Mouse (Mus musculus) forebrain, embryonic 14.5 days (tissue): ENCODE measurements around the gene Snx32. TPM values are rescaled to one million over a fixed set of nuclear protein-coding genes. Genes with fewer than 3 reads are reported as not detected.
A peak's percentile ranks its signal among the peaks of the same experiment; 100 is the strongest.

Source experiments
- ATAC-seq: fragments of 200-750 bp; cut with Nextera tagmentation; 2 replicates; pipeline ENCODE4 v1.8.0; 2017; ENCODE audit warnings: mild to moderate bottlenecking, moderate library complexity
- DNase-seq: peaks from one replicate; pipeline ENCODE4 v3.0.0-alpha.2; 2015; ENCODE audit warnings: low spot score
- H3K27ac ChIP-seq: fragments of 300-500 bp; sonication (generic); 2 replicates; pipeline ENCODE4 v1.5.1; 2014; ENCODE audit warnings: low read depth, mild to moderate bottlenecking, control low read depth, low read length, moderate library complexity
- H3K27me3 ChIP-seq: fragments of 300-500 bp; sonication (generic); replicated peaks from 2 replicates; pipeline ENCODE4 v1.6.1; 2014; ENCODE audit warnings: low read length, control low read depth, mixed read lengths; ENCODE audit not compliant: control insufficient read depth, insufficient read depth
- H3K36me3 ChIP-seq: fragments of 300-500 bp; sonication (generic); 2 replicates; pipeline ENCODE4 v1.6.1; 2014; ENCODE audit warnings: low read length, control low read depth; ENCODE audit not compliant: control insufficient read depth, insufficient read depth
- H3K4me1 ChIP-seq: fragments of 300-500 bp; sonication (generic); 2 replicates; pipeline ENCODE4 v1.6.1; 2014; ENCODE audit warnings: antibody characterized with exemption, low read length, control low read depth; ENCODE audit not compliant: control insufficient read depth, insufficient read depth
- H3K4me2 ChIP-seq: fragments of 300-500 bp; sonication (generic); 2 replicates; pipeline ENCODE4 v1.6.1; 2014; ENCODE audit warnings: mild to moderate bottlenecking, control low read depth, low read length
- H3K4me3 ChIP-seq: fragments of 300-500 bp; sonication (generic); 2 replicates; pipeline ENCODE4 v1.5.1; 2014; ENCODE audit warnings: low read depth, low read length, control low read depth
- H3K9ac ChIP-seq: fragments of 300-500 bp; sonication (generic); 2 replicates; pipeline ENCODE4 v1.6.1; 2014; ENCODE audit warnings: mild to moderate bottlenecking, low read length, control low read depth, moderate library complexity
- H3K9me3 ChIP-seq: fragments of 300-500 bp; sonication (generic); replicated peaks from 2 replicates; pipeline ENCODE4 v1.6.1; 2016; ENCODE audit warnings: low read length, control low read depth, mixed read lengths; ENCODE audit not compliant: control insufficient read depth
- WGBS: fragments of 180-500 bp; shearing (Covaris S2); extraction: QIAGEN DNeasy Blood & Tissue Kit; methylation state at CpG from one replicate; pipeline ENCODE4 v1.1.7; 2014; 5-methylcytosine and 5-hydroxymethylcytosine counted together
- polyA plus RNA-seq: library from polyadenylated mRNA; unstranded; fragments of >200 nt; fragmentation: Nextera tagmentation; extraction: Ambion mirVana; gene quantifications from 2 replicates; pipeline ENCODE4 v1.2.1, GENCODE M21; 2014

The Snx32 gene
- polyA plus RNA-seq, 1 experiment from 2014 or later = 55.3 TPM

DNA sequence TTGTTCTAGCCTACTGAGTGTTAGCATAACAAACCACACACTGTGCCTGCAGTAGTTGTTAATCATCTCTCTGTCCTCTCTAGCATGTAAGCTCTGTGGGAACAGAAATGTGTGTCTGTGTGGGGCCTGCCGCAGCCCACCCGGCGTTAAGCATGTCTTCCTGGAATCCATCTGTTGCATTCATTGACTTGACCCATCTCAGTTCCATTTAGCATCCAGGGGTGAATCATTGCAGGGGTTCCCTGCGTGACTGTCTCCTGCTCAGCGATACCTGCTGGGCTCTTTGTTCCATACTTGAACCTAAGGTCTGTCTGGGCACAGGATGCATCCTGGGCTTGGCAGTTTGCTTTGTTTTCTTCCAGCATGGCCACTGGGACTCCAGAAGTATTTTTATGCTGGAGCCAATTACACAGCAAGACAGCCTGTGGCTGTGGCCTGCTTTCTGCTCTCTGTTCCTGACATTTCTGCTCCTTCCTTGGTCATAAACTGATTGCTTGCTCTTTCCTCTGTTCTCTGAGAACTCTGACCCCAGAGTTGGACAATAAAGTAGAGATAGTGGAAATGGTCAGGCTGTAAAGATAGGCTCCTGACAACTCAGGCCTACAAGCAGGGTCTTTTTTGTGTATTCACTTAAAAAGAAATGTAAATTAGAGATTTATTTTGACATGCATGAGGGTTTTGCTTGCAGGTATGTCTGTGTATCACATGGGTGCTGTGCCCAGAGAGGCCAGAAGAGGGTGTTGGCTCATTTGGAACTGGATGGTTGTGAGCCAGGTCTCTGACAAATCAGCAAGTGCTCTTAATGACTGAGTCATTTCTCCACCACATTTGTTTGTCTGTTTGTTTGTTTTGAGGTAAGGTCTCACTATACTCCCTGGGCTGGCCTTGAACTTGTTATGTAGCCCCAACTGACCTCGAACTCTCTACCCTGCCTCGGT, 5.8 kb upstream of the Snx32 start:
- DNase-seq = no peak
- Histone ChIP-seq H3K4me2 (no peak overlapping the region), H3K4me1 (peaks cover 2% of the 10 kb centered on the region; the same call in 1 of the 2 replicates), H3K27me3 (no peaks in the 10 kb centered on the region), H3K4me3 (no peak overlapping the region), H3K27ac (no peak overlapping the region), H3K36me3 (no peaks in the 10 kb centered on the region), H3K9ac (no peak overlapping the region), H3K9me3 (no peaks in the 10 kb centered on the region)
- ATAC-seq = no peak
- 81% methylated on average over 7 of the region's 7 CpGs for WGBS

DNA sequence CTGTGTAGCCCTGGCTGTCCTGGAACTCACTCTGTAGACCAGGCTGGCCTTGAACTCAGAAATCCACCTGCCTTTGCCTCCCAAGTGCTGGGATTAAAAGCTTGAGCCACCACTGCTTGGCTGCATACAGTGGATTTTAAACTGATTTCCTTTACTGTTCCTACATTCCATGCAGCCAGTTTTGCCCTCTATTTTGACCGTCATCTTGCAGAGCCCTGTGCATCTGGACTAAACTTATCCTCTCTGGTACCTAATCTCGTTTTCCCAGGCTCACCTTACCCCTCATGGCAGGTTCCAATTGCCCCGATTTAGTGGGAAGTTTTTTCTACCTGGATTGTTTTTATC, 2.6 kb upstream of the Snx32 start:
- 87% methylated on average over 3 of the region's 3 CpGs for WGBS
- Histone ChIP-seq H3K9ac (no peak overlapping the region), H3K4me1 (peaks cover 7% of the 10 kb centered on the region; the same call in 1 of the 2 replicates), H3K4me2 (no peak overlapping the region), H3K27me3 (no peaks in the 10 kb centered on the region), H3K36me3 (no peaks in the 10 kb centered on the region), H3K4me3 (no peak overlapping the region), H3K9me3 (no peaks in the 10 kb centered on the region), H3K27ac (no peak overlapping the region)
- ATAC-seq (no peak), DNase-seq (no peak)

DNA sequence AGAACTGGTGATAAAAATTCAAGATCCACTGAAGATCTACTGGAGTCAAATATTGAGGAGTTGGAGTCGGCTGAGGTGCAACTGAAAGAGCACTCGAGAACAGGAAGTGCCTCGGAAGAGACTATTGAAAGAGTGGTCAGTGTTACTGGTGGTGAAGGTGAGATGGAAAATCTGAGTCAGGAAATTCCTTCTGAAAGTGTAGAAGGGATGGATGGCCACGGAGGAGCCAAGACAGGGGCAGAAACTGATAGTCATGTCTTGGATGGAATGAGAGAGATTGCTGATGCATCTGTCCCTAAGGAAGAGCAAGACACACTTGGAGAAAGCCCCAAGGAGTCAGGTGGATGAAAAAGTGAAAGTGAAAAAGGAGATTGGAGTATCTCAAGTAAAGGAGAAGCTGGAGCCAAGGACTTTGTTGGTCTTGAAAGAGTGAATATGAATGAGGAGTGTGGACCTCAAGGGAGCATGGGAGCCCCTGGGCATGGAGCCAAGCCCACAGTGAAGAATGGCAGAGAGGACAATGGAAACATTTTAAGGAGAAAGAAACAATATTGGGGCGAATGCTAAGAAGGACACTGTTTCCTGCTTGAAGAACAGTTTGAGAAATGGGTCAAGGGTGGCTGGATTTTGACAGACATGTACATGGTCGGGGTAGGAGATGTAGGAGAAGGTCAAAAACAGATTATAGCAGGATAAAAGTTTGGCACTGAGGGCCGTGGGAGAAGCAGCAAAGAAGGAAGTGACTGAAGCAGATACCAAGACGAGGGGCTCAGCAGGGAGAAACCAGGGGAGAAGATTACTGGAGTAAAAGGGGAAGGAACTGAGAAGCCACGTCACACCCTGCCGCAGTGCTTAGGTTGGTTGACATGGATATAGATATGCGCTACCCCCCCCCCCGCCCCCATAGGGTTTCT, 2.0 kb upstream of the Snx32 start:
- ATAC-seq = no peak
- no peak for DNase-seq
- no peak overlapping the region for H3K4me2 ChIP-seq

DNA sequence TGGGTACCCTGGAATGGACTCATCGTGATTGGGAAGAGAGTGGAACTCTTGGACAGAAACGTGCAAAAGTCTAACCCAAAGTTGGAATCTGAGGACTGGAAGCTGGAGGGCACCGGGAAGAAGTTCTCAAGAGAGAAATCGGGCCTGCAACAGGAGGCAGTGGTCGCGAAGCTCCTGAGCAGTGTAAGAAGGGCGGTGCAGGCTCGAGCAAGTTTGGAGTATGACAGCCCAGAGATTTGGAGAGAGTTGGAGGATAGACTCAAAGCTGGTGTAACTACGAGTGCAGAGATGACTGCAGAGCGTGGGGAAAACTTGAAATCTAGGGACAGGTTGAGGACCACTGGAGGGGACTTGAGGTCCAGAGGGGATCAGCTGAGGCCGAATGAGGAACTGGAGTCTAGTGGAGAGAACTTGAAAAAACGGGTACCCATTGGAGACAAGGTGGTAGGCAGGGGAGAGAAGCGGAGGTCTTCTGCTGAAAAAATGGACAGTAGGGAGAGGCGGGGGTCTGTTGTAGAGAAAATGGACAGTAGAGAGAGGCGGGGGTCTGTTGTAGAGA, 815 bp upstream of the Snx32 start:
- H3K4me3 ChIP-seq = peak overlapping the region; percentile 42
- 54% methylated on average over 15 of the region's 15 CpGs for WGBS
- ATAC-seq (0 out of 2 replicates have a peak, but pooled peaks have one; percentile 0), DNase-seq (no peak)
- H3K4me1 ChIP-seq = peaks cover 7% of the 10 kb centered on the region; the same call in 1 of the 2 replicates
- H3K27me3 ChIP-seq = no peaks in the 10 kb centered on the region
- peak overlapping the region; percentile 53 for H3K4me2 ChIP-seq
- peak overlapping the region; percentile 49 for H3K9ac ChIP-seq
- no peaks in the 10 kb centered on the region for H3K9me3 ChIP-seq
- no peaks in the 10 kb centered on the region for H3K36me3 ChIP-seq
- H3K27ac ChIP-seq = no peak overlapping the region

More for the DNA sequence above, 2.0 kb upstream of the Snx32 start:
- H3K4me3 ChIP-seq = no peak overlapping the region
- H3K9ac ChIP-seq = no peak overlapping the region
- H3K27ac ChIP-seq = no peak overlapping the region
- 80% methylated on average over 12 of the region's 12 CpGs for WGBS
- no peaks in the 10 kb centered on the region for H3K9me3 ChIP-seq
- H3K27me3 ChIP-seq = no peaks in the 10 kb centered on the region
- H3K4me1 ChIP-seq = peaks cover 7% of the 10 kb centered on the region; the same call in 1 of the 2 replicates
- H3K36me3 ChIP-seq = no peaks in the 10 kb centered on the region

DNA sequence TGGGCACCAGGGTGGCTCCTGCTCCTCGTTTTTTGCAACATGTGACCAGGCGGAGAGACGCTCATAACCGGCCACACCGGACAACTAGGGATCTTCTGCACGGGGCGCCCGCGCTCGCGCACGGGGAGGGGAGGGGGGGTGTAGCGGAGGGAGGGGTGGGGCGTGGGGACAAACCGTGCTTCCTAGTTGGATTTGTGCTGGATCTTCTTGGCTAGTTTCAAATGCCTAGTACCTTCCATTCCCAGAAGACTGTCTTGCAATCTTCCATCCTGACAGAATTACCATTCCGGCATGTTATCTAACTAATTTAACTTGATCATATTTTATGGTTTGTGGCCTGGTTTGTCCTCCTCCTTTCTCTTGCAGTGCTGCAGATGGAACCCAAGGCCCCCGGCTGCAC, 6.7 kb downstream of the Snx32 start, which contains the start of gene 1700020D05Rik:
TSS of gene 1700020D05Rik (minus strand) at position 101 of the 400 bp plus-strand sequence.
- WGBS = 68% methylated on average over 17 of the region's 17 CpGs
- Histone ChIP-seq H3K9ac (no peak within 1 kb of the TSS), H3K27me3 (no peaks in the 10 kb centered on the region), H3K27ac (no peak within 1 kb of the TSS), H3K36me3 (no peaks in the 10 kb centered on the region; the same call in 1 of the 2 replicates), H3K4me1 (no peaks in the 10 kb centered on the region), H3K4me2 (no peak within 1 kb of the TSS), H3K9me3 (no peaks in the 10 kb centered on the region), H3K4me3 (no peak within 1 kb of the TSS)
- DNase-seq = no peak
- no peak for ATAC-seq

DNA sequence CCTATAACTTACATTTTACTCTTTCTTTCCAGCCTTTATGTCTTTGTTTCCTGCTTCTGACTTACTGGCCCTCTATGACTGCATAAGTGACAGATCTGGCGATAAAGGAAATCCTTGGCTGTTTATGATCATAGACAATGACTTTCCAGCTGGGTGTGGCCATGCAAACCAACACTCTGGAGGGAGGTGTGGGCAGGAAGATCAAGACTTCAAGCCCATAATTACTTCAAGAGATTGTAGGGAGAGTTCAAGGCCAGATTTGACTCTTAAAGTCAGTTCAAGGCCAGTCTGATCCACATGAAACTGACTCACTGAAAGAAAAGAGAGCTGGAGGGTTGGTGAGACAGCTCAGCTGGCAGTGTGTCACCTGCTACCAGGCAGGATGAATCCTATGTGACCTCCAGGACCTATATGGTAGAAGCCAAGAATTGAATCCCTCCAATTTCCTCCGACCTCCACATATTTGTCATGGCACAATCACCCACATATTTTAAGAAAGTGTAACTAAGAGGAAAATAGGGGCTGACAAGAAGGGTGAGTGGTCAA, 9.9 kb downstream of the Snx32 start:
- no peak for ATAC-seq
- 90% methylated on average over 2 of the region's 2 CpGs for WGBS

DNA sequence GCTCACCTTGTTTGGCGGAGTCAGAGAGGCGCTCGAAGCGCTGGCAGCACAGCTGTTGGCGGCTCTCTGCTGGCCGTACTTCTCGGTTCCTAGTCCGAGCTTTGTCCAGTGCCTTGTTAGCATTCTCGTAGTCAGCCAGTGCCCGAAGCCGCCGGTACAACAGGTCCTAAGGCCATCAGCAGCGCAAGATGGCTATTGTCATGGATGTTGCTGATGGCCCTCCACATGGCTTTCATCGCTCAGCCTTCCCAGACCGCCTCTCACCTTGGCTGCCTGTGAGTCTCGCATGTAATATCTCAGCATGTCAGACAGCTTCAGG, 14.3 kb downstream of the Snx32 start:
- H3K4me1 ChIP-seq = peaks cover 7% of the 10 kb centered on the region; the same call in 1 of the 2 replicates
- H3K4me3 ChIP-seq = no peak overlapping the region
- no peak overlapping the region for H3K9ac ChIP-seq
- H3K36me3 ChIP-seq = peaks cover 58% of the 10 kb centered on the region
- ATAC-seq (no peak), DNase-seq (no peak)
- H3K4me2 ChIP-seq = no peak overlapping the region
- no peaks in the 10 kb centered on the region for H3K27me3 ChIP-seq
- 87% methylated on average over 16 of the region's 16 CpGs for WGBS
- no peaks in the 10 kb centered on the region for H3K9me3 ChIP-seq
- no peak overlapping the region for H3K27ac ChIP-seq

More for the DNA sequence above, 9.9 kb downstream of the Snx32 start:
- Histone ChIP-seq H3K36me3 (peaks cover 25% of the 10 kb centered on the region), H3K4me1 (no peaks in the 10 kb centered on the region), H3K4me3 (no peak overlapping the region), H3K9me3 (no peaks in the 10 kb centered on the region), H3K27me3 (no peaks in the 10 kb centered on the region), H3K27ac (no peak overlapping the region), H3K9ac (no peak overlapping the region), H3K4me2 (no peak overlapping the region)
- no peak for DNase-seq

DNA sequence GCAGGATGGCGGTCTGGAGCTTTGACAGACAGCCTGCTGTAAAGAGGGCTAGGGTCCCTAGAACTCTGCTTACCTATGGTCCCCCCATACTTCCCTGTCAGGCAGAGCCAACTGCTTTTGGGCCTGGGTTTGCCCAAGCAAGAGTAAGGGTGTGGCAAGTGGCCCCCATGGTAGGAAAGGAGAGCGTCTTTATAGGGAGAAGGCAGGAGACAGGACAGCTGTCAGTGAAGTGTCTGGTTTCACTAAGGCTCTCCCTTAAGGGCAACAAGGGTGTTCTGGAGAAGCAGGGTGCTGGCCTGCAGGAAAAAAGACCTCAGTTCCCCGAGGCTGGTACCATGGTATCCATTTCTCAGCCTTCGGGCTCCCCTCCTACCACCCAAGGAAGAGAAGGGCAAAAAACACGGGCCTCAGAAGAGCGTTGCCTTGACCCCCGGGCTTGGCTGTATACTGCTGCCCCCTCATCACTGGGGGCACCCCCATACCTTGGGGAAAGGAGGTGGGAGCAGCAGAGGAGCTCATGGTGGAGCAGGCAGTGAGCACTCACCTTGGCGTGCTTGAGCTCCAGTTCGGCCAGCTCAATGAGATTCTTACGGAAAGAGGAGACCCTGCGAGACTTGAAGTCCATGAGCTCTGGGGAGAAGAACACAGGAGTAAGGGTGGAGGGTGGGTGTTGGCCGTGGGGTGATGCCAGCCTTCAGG, 14.8 kb downstream of the Snx32 start:
- no peak overlapping the region for H3K27ac ChIP-seq
- no peaks in the 10 kb centered on the region for H3K27me3 ChIP-seq
- H3K4me2 ChIP-seq = no peak overlapping the region
- no peak for ATAC-seq
- no peak overlapping the region for H3K4me3 ChIP-seq
- peaks cover 58% of the 10 kb centered on the region for H3K36me3 ChIP-seq
- peaks cover 7% of the 10 kb centered on the region; the same call in 1 of the 2 replicates for H3K4me1 ChIP-seq
- no peak for DNase-seq
- no peaks in the 10 kb centered on the region for H3K9me3 ChIP-seq
- WGBS = 81% methylated on average over 12 of the region's 12 CpGs
- H3K9ac ChIP-seq = no peak overlapping the region
